Mouse (Mus musculus): ENCODE measurements at regions not wholly inside any gene's neighbourhood (a gene's known extent, or its start where the extent isn't known, plus 50 kb on each side); places are given as distances from the start of the nearest gene placed in this dataset.

- intact Hi-C loops (cut with DNase I) = no loop called here
Observed at GRCm38 (mm10) chr12:12778563-12779256, 163.0 kb downstream of the Mycn start.

GRCm38 (mm10) chr12:12777422-12777821 is 164.3 kb downstream of the Mycn start:
- intact Hi-C loops (cut with DNase I) = no loop called here
- DNase-seq (ENCODE audit: low spot score in 2 of 2) = no peak

More at GRCm38 (mm10) chr12:12778563-12779256, 163.0 kb downstream of the Mycn start:
- DNase-seq (ENCODE audit: low spot score in 2 of 2) = no peak

GRCm38 (mm10) chr12:12776783-12777182 is 164.9 kb downstream of the Mycn start:
- intact Hi-C loops (cut with DNase I) = no loop called here
- DNase-seq (ENCODE audit: low spot score in 2 of 2) = no peak

- intact Hi-C loops (cut with DNase I) = no loop called here
- DNase-seq (ENCODE audit: low spot score in 2 of 2) = no peak
Observed at GRCm38 (mm10) chr12:12770970-12771369, 170.7 kb downstream of the Mycn start.

GRCm38 (mm10) chr12:12766510-12767304 is 175.0 kb downstream of the Mycn start:
- intact Hi-C loops (cut with DNase I) = no loop called here
- no peak for DNase-seq (ENCODE audit: low spot score in 2 of 2)

GRCm38 (mm10) chr12:12765490-12766058 is 176.1 kb downstream of the Mycn start:
- no peak for DNase-seq (ENCODE audit: low spot score in 2 of 2)
- intact Hi-C loops (cut with DNase I) = no loop called here

GRCm38 (mm10) chr12:12765055-12765454 is 176.7 kb downstream of the Mycn start:
- intact Hi-C loops (cut with DNase I) = no loop called here
- no peak for DNase-seq (ENCODE audit: low spot score in 2 of 2)

GRCm38 (mm10) chr12:12764586-12764985 is 177.1 kb downstream of the Mycn start:
- DNase-seq (ENCODE audit: low spot score in 2 of 2) = no peak
- intact Hi-C loops (cut with DNase I) = no loop called here

GRCm38 (mm10) chr12:12756301-12756948 is 185.3 kb downstream of the Mycn start:
- no peak for DNase-seq (ENCODE audit: low spot score in 2 of 2)
- intact Hi-C loops (cut with DNase I) = no loop called here

- intact Hi-C loops (cut with DNase I) = no loop called here
- DNase-seq (ENCODE audit: low spot score in 2 of 2) = no peak
Observed at GRCm38 (mm10) chr12:12753849-12754248, 187.9 kb downstream of the Mycn start.

- intact Hi-C loops (cut with DNase I) = no loop called here
- DNase-seq (ENCODE audit: low spot score in 2 of 2) = no peak
Observed at GRCm38 (mm10) chr12:12751670-12752426, 189.9 kb downstream of the Mycn start.

- intact Hi-C loops (cut with DNase I) = no loop called here
- no peak for DNase-seq (ENCODE audit: low spot score in 2 of 2)
Observed at GRCm38 (mm10) chr12:12749690-12750089, 192.0 kb downstream of the Mycn start.

- DNase-seq (ENCODE audit: low spot score in 2 of 2) = no peak
- intact Hi-C loops (cut with DNase I) = no loop called here
Observed at GRCm38 (mm10) chr12:12746852-12747454, 194.8 kb downstream of the Mycn start.

- no peak for DNase-seq (ENCODE audit: low spot score in 2 of 2)
- intact Hi-C loops (cut with DNase I) = no loop called here
Observed at GRCm38 (mm10) chr12:12744492-12744891, 197.2 kb downstream of the Mycn start.

- intact Hi-C loops (cut with DNase I) = no loop called here
- no peak for DNase-seq (ENCODE audit: low spot score in 2 of 2)
Observed at GRCm38 (mm10) chr12:12738631-12739331, 202.9 kb downstream of the Mycn start.

GRCm38 (mm10) chr12:12725797-12726196 is 215.9 kb downstream of the Mycn start:
- intact Hi-C loops (cut with DNase I) = no loop called here
- DNase-seq (ENCODE audit: low spot score in 2 of 2) = no peak

GRCm38 (mm10) chr12:12725075-12725474 is 216.6 kb downstream of the Mycn start:
- intact Hi-C loops (cut with DNase I) = no loop called here
- no peak for DNase-seq (ENCODE audit: low spot score in 2 of 2)

- DNase-seq (ENCODE audit: low spot score in 2 of 2) = no peak
- intact Hi-C loops (cut with DNase I) = no loop called here
Observed at GRCm38 (mm10) chr12:12723724-12724487, 217.8 kb downstream of the Mycn start.

Data from left cerebral cortex, postnatal 36 days (tissue).